Mouse (Mus musculus): Measurements from ENCODE around the gene Tspan3. TPM values are rescaled to one million over a fixed set of nuclear protein-coding genes. Genes with fewer than 3 reads are reported as not detected.

The Tspan3 gene
- polyA plus RNA-seq, 1 experiment from 2014 or later, result 381 TPM

DNA sequence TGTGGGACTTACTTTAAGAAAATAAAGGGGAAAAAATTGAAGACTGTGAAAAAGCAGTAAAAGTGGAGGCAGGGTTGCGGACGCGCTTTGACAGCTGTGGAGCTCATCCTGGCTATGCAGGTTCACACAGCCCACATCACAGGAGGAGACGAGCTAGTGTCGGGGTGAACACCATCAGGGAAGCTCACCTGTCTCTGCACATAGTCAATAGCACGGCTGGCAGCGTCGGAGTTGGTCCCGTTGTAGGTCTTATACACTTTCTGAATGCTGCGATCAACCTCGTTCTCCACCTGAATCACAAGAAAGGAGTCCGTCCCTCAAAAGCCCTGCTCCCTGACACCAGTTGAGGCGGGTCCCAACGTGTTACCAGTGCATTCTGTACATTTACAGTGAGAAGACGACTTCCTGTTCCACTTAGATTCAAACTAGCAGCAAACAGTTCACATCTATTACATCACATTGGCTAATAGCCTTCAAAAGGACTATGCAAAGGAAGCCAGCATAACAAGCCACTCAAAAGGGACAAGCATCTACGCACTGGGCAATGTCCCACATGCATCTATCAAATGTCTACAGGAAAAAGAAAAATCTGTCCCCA is 18.9 kb downstream of the Tspan3 start:
- H3K36me3 ChIP-seq (ENCODE audit: control insufficient read depth, insufficient read depth, low read length), result peaks cover 18% of the 10 kb centered on the region
- WGBS (ENCODE audit: insufficient replicate concordance), result 93% methylated on average over 16 of the region's 16 CpGs
- no peak overlapping the region for H3K4me2 ChIP-seq
- no peak overlapping the region for H3K4me3 ChIP-seq (ENCODE audit: low read depth, low read length)
- ATAC-seq (replicated peaks; ENCODE audit: insufficient number of reproducible peaks, low FRiP score, low TSS enrichment), result no peak
- H3K27ac ChIP-seq (ENCODE audit: low read depth, low read length), result no peak overlapping the region
- peaks cover 4% of the 10 kb centered on the region; the same call in 1 of the 2 replicates for H3K4me1 ChIP-seq (ENCODE audit: control insufficient read depth, insufficient read depth, low read length)
- H3K9me3 ChIP-seq (replicated peaks; ENCODE audit: control insufficient read depth, low read length), result no peaks in the 10 kb centered on the region
- H3K9ac ChIP-seq (ENCODE audit: low read depth, low read length), result no peak overlapping the region
- no peaks in the 10 kb centered on the region for H3K27me3 ChIP-seq (ENCODE audit: control insufficient read depth, insufficient read depth, low read length)

DNA sequence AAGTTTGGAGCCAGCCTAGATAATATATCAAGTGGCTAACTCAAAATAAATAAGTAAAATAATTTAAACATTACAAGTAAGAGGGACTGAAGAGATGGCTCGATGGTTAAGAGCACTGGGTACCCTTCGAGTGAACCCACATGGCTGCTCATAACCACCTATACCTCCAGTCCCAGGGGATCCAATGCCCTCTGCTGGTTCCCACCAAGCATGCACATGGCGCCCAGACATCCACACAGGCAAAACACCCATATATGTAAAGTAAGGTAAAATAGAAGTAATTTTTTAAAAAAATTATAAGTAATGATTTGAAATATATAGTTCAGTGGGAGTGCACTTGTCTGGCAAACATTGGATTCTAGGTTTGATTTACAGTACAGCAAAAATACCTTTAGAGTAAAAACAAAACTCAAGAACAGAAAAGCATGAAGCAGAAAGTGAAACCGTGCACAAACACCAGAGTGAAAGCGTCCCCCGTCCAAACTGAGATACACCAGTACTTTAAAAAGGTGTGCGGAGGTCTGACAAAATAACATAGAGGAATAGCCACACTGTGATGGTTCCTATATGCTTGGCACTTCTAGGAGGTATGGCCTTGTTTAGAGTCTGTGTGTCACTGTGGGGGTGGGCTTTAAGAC is 20.8 kb downstream of the Tspan3 start:
- H3K9me3 ChIP-seq (replicated peaks; ENCODE audit: control insufficient read depth, low read length), result no peaks in the 10 kb centered on the region
- H3K36me3 ChIP-seq (ENCODE audit: control insufficient read depth, insufficient read depth, low read length), result peaks cover 21% of the 10 kb centered on the region
- H3K4me3 ChIP-seq (ENCODE audit: low read depth, low read length), result no peak overlapping the region

DNA sequence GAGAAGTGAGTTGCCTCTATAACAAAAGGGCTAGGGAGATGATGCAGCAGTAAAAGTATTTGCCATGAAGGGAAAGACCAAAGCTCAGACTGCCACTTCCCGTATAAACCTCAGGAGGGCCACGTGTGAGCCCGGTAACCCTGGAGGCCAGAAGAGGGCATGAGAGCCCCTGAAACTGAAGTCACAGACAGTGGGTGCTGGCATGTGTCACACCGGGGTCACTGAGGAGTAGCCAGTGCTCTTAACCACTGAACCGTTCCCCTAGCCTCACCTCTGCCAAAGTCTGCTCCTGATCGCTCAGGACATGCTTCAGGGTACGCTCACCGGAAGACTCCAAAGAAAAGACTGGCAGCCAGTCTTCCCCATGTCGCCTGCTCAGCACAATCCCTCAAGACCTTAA is 23.5 kb downstream of the Tspan3 start:
- Histone ChIP-seq H3K4me3 (ENCODE audit: low read depth, low read length) (no peak overlapping the region), H3K36me3 (ENCODE audit: control insufficient read depth, insufficient read depth, low read length) (peaks cover 21% of the 10 kb centered on the region), H3K4me1 (ENCODE audit: control insufficient read depth, insufficient read depth, low read length) (no peaks in the 10 kb centered on the region), H3K27ac (ENCODE audit: low read depth, low read length) (no peak overlapping the region), H3K27me3 (ENCODE audit: control insufficient read depth, insufficient read depth, low read length) (no peaks in the 10 kb centered on the region), H3K9ac (ENCODE audit: low read depth, low read length) (no peak overlapping the region), H3K9me3 (replicated peaks; ENCODE audit: control insufficient read depth, low read length) (no peaks in the 10 kb centered on the region), H3K4me2 (no peak overlapping the region)
- no peak for ATAC-seq (replicated peaks; ENCODE audit: insufficient number of reproducible peaks, low FRiP score, low TSS enrichment)
- 84% methylated on average over 9 of the region's 9 CpGs for WGBS (ENCODE audit: insufficient replicate concordance)

More for the DNA sequence above, 20.8 kb downstream of the Tspan3 start:
- no peak for ATAC-seq (replicated peaks; ENCODE audit: insufficient number of reproducible peaks, low FRiP score, low TSS enrichment)
- Histone ChIP-seq H3K27ac (ENCODE audit: low read depth, low read length) (no peak overlapping the region), H3K4me1 (ENCODE audit: control insufficient read depth, insufficient read depth, low read length) (0 out of 2 replicates have a peak, but pooled peaks cover 4% of the 10 kb centered on the region), H3K27me3 (ENCODE audit: control insufficient read depth, insufficient read depth, low read length) (no peaks in the 10 kb centered on the region), H3K4me2 (no peak overlapping the region), H3K9ac (ENCODE audit: low read depth, low read length) (no peak overlapping the region)
- WGBS (ENCODE audit: insufficient replicate concordance), result 87% methylated on average over 7 of the region's 7 CpGs

DNA sequence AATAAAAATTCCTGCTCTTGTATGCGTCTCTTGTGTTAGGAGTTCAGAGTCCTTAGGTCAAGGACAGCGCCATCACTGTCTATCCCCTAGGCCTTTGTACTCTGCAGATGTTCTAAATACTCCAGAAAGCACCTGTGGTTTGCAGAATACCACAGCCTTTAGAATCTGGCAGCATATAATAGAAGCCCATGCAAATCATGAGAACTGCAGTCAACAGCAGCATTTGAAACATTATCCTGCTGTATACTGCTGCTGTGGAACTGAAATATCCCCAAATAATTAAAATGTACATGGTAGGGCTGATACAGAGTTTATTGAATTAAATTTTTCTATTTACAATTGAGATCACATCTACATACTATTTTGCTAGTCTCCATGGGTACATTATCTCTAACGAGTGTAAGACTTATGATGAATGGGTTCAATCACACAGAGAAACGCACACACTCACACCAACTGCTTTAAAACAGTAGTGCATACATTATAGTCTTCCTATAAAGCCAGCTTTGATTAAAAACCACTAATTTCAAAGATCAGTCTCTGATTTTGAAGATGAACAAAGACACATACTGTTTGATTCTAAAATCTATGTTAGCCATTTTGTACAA is 29.6 kb downstream of the Tspan3 start:
- H3K36me3 ChIP-seq (ENCODE audit: control insufficient read depth, insufficient read depth, low read length), result peaks cover 12% of the 10 kb centered on the region
- H3K27ac ChIP-seq (ENCODE audit: low read depth, low read length), result no peak overlapping the region
- H3K9me3 ChIP-seq (replicated peaks; ENCODE audit: control insufficient read depth, low read length), result no peaks in the 10 kb centered on the region
- 92% methylated on average over 4 of the region's 4 CpGs for WGBS (ENCODE audit: insufficient replicate concordance)
- ATAC-seq (replicated peaks; ENCODE audit: insufficient number of reproducible peaks, low FRiP score, low TSS enrichment), result no peak
- H3K27me3 ChIP-seq (ENCODE audit: control insufficient read depth, insufficient read depth, low read length), result no peaks in the 10 kb centered on the region
- H3K4me2 ChIP-seq, result no peak overlapping the region
- H3K9ac ChIP-seq (ENCODE audit: low read depth, low read length), result no peak overlapping the region
- peaks cover 21% of the 10 kb centered on the region for H3K4me1 ChIP-seq (ENCODE audit: control insufficient read depth, insufficient read depth, low read length)
- no peak overlapping the region for H3K4me3 ChIP-seq (ENCODE audit: low read depth, low read length)

DNA sequence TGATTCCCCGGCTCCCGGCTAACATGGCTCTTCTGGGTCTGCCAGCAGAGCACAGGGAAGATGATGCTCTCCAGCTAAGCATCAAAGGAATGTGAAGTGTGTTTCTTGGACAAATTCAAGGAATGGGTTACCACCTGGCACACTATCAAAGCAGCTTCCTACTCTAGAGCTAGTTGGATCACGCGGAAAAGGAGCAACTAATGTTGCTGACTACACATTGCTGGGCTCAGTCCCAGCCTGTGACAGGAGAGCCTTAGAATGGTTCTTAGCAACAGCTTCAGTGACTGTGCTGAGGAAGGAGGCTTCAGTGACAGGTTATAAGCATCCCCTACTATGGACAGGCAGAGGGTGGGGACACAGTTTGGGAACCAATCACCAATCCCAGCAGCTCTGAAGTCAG is 30.7 kb downstream of the Tspan3 start:
- Histone ChIP-seq H3K4me2 (no peak overlapping the region), H3K9me3 (replicated peaks; ENCODE audit: control insufficient read depth, low read length) (no peaks in the 10 kb centered on the region), H3K36me3 (ENCODE audit: control insufficient read depth, insufficient read depth, low read length) (peaks cover 15% of the 10 kb centered on the region), H3K27me3 (ENCODE audit: control insufficient read depth, insufficient read depth, low read length) (no peaks in the 10 kb centered on the region), H3K4me3 (ENCODE audit: low read depth, low read length) (no peak overlapping the region), H3K4me1 (ENCODE audit: control insufficient read depth, insufficient read depth, low read length) (peaks cover 29% of the 10 kb centered on the region), H3K27ac (ENCODE audit: low read depth, low read length) (peak overlapping the region; percentile 12; the same call in 1 of the 2 replicates), H3K9ac (ENCODE audit: low read depth, low read length) (no peak overlapping the region)
- WGBS (ENCODE audit: insufficient replicate concordance), result 86% methylated on average over 4 of the region's 4 CpGs
- no peak for ATAC-seq (replicated peaks; ENCODE audit: insufficient number of reproducible peaks, low FRiP score, low TSS enrichment)

DNA sequence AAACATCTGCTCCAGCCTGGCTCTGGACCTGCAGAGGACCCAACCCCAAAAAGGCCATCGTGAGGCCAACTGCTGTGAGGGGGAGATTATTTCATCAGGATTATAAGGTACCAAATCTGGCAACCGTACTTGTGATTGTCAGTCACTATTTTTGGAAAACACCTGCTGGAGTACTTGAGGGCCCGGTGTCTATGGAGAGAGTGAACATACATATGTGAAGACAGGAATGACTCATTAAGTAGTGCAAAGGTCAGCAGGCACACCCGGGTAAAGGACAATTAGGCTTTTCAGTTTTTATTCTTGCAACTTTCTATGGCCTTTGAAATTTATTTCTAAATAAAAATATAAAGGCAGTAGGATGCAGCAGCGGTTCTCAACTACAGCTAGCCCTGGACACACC is 31.3 kb downstream of the Tspan3 start:
- Histone ChIP-seq H3K4me2 (no peak overlapping the region), H3K27ac (ENCODE audit: low read depth, low read length) (no peak overlapping the region)
- ATAC-seq (replicated peaks; ENCODE audit: insufficient number of reproducible peaks, low FRiP score, low TSS enrichment), result no peak

DNA sequence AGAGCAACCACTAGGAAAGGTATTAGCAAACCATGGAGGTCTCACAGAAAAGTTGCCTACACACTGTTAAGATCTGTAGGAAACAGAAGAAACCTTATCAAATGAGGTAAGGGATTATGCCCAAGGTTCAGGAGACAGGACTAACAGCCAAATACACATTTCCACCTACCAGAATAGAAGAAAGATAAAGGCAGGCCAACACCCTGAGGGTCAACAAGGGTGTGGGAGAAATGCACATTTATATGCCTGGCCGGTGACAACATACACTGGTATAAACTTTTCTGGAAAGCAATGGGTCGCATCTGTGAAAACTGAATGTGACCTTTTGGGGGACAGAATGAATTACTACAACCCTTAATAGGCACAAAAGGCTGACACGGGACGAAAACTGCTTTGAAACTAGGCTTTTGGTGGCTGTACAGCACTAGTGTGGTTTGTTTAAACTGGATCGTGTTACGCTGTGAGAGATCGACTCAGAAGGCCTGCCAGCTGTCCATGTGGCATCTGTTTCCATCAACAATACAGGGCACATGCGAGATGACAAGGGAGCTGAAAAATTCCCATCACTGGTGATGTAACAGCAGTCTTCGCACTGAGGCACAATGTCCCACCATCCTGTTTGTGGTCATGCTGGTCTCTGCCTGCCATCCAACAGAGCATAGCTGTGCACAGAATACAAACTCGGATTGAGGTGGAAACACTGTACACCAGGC is 33.3 kb downstream of the Tspan3 start:
- no peak overlapping the region for H3K9ac ChIP-seq (ENCODE audit: low read depth, low read length)
- no peak for ATAC-seq (replicated peaks; ENCODE audit: insufficient number of reproducible peaks, low FRiP score, low TSS enrichment)
- H3K27me3 ChIP-seq (ENCODE audit: control insufficient read depth, insufficient read depth, low read length), result no peaks in the 10 kb centered on the region
- H3K9me3 ChIP-seq (replicated peaks; ENCODE audit: control insufficient read depth, low read length), result no peaks in the 10 kb centered on the region
- H3K36me3 ChIP-seq (ENCODE audit: control insufficient read depth, insufficient read depth, low read length), result peaks cover 17% of the 10 kb centered on the region
- no peak overlapping the region for H3K27ac ChIP-seq (ENCODE audit: low read depth, low read length)
- H3K4me1 ChIP-seq (ENCODE audit: control insufficient read depth, insufficient read depth, low read length), result peaks cover 29% of the 10 kb centered on the region
- WGBS (ENCODE audit: insufficient replicate concordance), result 74% methylated on average over 10 of the region's 10 CpGs
- no peak overlapping the region for H3K4me3 ChIP-seq (ENCODE audit: low read depth, low read length)
- no peak overlapping the region for H3K4me2 ChIP-seq

More for the DNA sequence above, 31.3 kb downstream of the Tspan3 start:
- H3K9me3 ChIP-seq (replicated peaks; ENCODE audit: control insufficient read depth, low read length), result no peaks in the 10 kb centered on the region
- no peak overlapping the region for H3K9ac ChIP-seq (ENCODE audit: low read depth, low read length)
- H3K27me3 ChIP-seq (ENCODE audit: control insufficient read depth, insufficient read depth, low read length), result no peaks in the 10 kb centered on the region
- peaks cover 15% of the 10 kb centered on the region for H3K36me3 ChIP-seq (ENCODE audit: control insufficient read depth, insufficient read depth, low read length)
- no peak overlapping the region for H3K4me3 ChIP-seq (ENCODE audit: low read depth, low read length)
- 65% methylated on average over 5 of the region's 5 CpGs for WGBS (ENCODE audit: insufficient replicate concordance)
- H3K4me1 ChIP-seq (ENCODE audit: control insufficient read depth, insufficient read depth, low read length), result peaks cover 29% of the 10 kb centered on the region

DNA sequence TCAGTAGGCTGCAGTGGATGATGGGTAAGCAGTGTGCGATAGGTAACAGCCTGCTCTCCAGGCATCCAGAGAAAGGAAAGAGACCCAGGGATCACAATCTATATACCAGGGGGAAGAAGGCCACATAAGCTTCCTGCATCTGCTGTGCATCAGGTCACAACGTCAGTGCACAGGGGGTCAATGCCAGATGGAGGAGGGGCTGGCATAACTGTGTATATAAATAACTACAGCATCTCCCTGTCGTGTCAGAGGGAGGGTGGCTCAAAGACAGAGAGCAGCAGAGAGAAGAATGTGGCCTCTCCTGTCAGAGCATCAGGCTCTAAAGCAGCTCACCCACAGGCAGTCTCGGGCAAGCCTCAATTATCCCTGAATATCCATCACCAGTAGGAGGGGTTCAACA is 34.7 kb downstream of the Tspan3 start:
- Histone ChIP-seq H3K27me3 (ENCODE audit: control insufficient read depth, insufficient read depth, low read length) (no peaks in the 10 kb centered on the region), H3K9ac (ENCODE audit: low read depth, low read length) (no peak overlapping the region), H3K4me1 (ENCODE audit: control insufficient read depth, insufficient read depth, low read length) (peaks cover 32% of the 10 kb centered on the region), H3K27ac (ENCODE audit: low read depth, low read length) (peak overlapping the region; percentile 73; the same call in 1 of the 2 replicates), H3K4me2 (no peak overlapping the region), H3K9me3 (replicated peaks; ENCODE audit: control insufficient read depth, low read length) (no peaks in the 10 kb centered on the region), H3K4me3 (ENCODE audit: low read depth, low read length) (no peak overlapping the region), H3K36me3 (ENCODE audit: control insufficient read depth, insufficient read depth, low read length) (peaks cover 8% of the 10 kb centered on the region)
- WGBS (ENCODE audit: insufficient replicate concordance), result 33% methylated on average over 4 of the region's 4 CpGs
- no peak for ATAC-seq (replicated peaks; ENCODE audit: insufficient number of reproducible peaks, low FRiP score, low TSS enrichment)

Data from heart, embryonic 11.5 days (tissue).